Mouse (Mus musculus): Measurements from ENCODE around the gene Astl.

Astl gene

GRCm38 (mm10) chr2:127328090-127328851 lies 10.2 kb upstream of the Astl start:
- DNase-seq: no peak

- DNase-seq: no peak
Measured at GRCm38 (mm10) chr2:127332807-127333570, 5.5 kb upstream of the Astl start.

- DNase-seq: no peak
Measured at GRCm38 (mm10) chr2:127333945-127334603, 4.4 kb upstream of the Astl start.

GRCm38 (mm10) chr2:127335078-127335541 lies 3.3 kb upstream of the Astl start:
- DNase-seq: peak; percentile 11

- DNase-seq: peak; percentile 65
Measured at GRCm38 (mm10) chr2:127335767-127336496, 2.5 kb upstream of the Astl start, which contains the start of gene Dusp2. Gene Dusp2, plus strand, starts transcription at chr2:127336159.

- DNase-seq: peak; percentile 17
Measured at GRCm38 (mm10) chr2:127336497-127336832, 2.0 kb upstream of the Astl start.

GRCm38 (mm10) chr2:127336885-127337284 lies 1.6 kb upstream of the Astl start:
- DNase-seq: no peak

- peak; percentile 53 for DNase-seq
Measured at GRCm38 (mm10) chr2:127337531-127337930, 908 bp upstream of the Astl start.

- DNase-seq: no peak
Measured at GRCm38 (mm10) chr2:127338012-127338411, 427 bp upstream of the Astl start.

GRCm38 (mm10) chr2:127338833-127339232 lies 394 bp downstream of the Astl start:
- no peak for DNase-seq

GRCm38 (mm10) chr2:127339262-127339661 lies 823 bp downstream of the Astl start:
- no peak for DNase-seq

- peak; percentile 20 for DNase-seq
Measured at GRCm38 (mm10) chr2:127341159-127341558, 2.7 kb downstream of the Astl start.

GRCm38 (mm10) chr2:127346334-127346733 lies 7.9 kb downstream of the Astl start:
- no peak for DNase-seq

- peak; percentile 34 for DNase-seq
Measured at GRCm38 (mm10) chr2:127347147-127347985, 8.9 kb downstream of the Astl start.

GRCm38 (mm10) chr2:127353881-127354280 lies 15.4 kb downstream of the Astl start:
- DNase-seq: no peak

GRCm38 (mm10) chr2:127362459-127363281 lies 24.2 kb downstream of the Astl start, which contains the start of gene Adra2b:
Gene Adra2b, plus strand, starts transcription at chr2:127363208.
- DNase-seq: peak; percentile 62

GRCm38 (mm10) chr2:127363282-127363652 lies 24.8 kb downstream of the Astl start:
- no peak for DNase-seq

GRCm38 (mm10) chr2:127363696-127364095 lies 25.3 kb downstream of the Astl start:
- no peak for DNase-seq

GRCm38 (mm10) chr2:127364452-127364851 lies 26.0 kb downstream of the Astl start:
- no peak for DNase-seq

- DNase-seq: no peak
Measured at GRCm38 (mm10) chr2:127367126-127367820, 28.8 kb downstream of the Astl start.
